Comparison of ENCODE assay signal across 22 mouse cellular contexts in the genomic region with DNA sequence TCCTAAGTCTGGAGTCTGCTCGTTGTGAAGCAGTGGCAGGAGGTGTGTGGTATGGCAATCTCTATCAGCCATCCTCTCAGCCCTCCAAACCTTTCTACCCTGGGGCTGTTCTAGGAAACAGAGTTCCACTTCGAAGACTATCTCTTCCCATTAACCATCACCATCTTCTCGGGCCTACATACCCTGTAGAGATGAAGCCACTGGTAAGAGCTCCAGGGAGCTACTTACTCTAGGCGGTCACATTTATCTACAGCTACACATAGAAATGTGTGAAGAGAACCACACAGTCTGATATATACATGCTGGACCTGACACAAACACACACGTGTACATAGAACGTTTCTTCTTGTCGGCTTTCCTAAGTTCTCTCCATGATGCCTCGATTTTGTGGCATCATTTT.
"Had no signal": no experiment of that assay in that cellular context is flagged by ENCODE, and none has a peak within 500 bp of the region (broad histone marks: within the 10 kb centered on the region; RNA-seq: fewer than 3 reads in every experiment).

No protein-coding gene starts in this region.

- H3K4me3 ChIP-seq: gastrocnemius, adult 2 months; heart, adult 2 months; heart, embryonic 12.5 days; hindbrain, embryonic 13.5 days; hindbrain, embryonic 15.5 days; kidney, embryonic 15.5 days; limb, embryonic 10.5 days; limb, embryonic 12.5 days had no signal

- H3K4me1 ChIP-seq: hindbrain, embryonic 13.5 days; hindbrain, embryonic 15.5 days; limb, embryonic 12.5 days had no signal

- DNase-seq: gastrocnemius, adult 2 months; gastrocnemius, postnatal 14 days; gastrocnemius, postnatal 36 days; heart, adult 11 months; heart, adult 2 months; heart, postnatal 10 days; kidney, adult 11 months; kidney, adult 2 months; kidney, adult 9 months; kidney, postnatal 14 days; kidney, postnatal 36 days; layer of hippocampus, adult 9-11 months; layer of hippocampus, postnatal 36 days had no signal

- ATAC-seq: hindbrain, postnatal 0 days; intestine, embryonic 16.5 days had no signal

- H3K9me3 ChIP-seq: heart, embryonic 12.5 days; hindbrain, embryonic 13.5 days; hindbrain, embryonic 15.5 days; kidney, embryonic 15.5 days; limb, embryonic 10.5 days; limb, embryonic 12.5 days had no signal

- H3K27me3 ChIP-seq: heart, embryonic 12.5 days; hindbrain, embryonic 13.5 days; hindbrain, embryonic 15.5 days; kidney, embryonic 15.5 days; limb, embryonic 12.5 days had no signal

- H3K4me2 ChIP-seq: heart, embryonic 12.5 days; hindbrain, embryonic 13.5 days; hindbrain, embryonic 15.5 days; kidney, embryonic 15.5 days; limb, embryonic 12.5 days had no signal

- H3K27ac ChIP-seq: gastrocnemius, adult 2 months; heart, adult 2 months; hindbrain, embryonic 13.5 days; hindbrain, embryonic 15.5 days; hindbrain, postnatal 0 days; kidney, embryonic 15.5 days; kidney, postnatal 0 days; limb, embryonic 10.5 days; limb, embryonic 12.5 days had no signal

- H3K9ac ChIP-seq: heart, embryonic 12.5 days; hindbrain, embryonic 13.5 days; hindbrain, embryonic 15.5 days; kidney, embryonic 15.5 days; limb, embryonic 12.5 days had no signal

- H3K36me3 ChIP-seq: heart, embryonic 12.5 days; hindbrain, embryonic 13.5 days; hindbrain, embryonic 15.5 days; kidney, embryonic 15.5 days; limb, embryonic 10.5 days; limb, embryonic 12.5 days had no signal
